Mouse (Mus musculus) retina, embryonic 14.5 days (tissue): ENCODE data around the gene Mrpl46.

ENCODE experiments used
- DNase-seq: peaks from one replicate; pipeline ENCODE4 v3.0.0-alpha.2; 2015; ENCODE audit warnings: low spot score

Gene Mrpl46

GRCm38 (mm10) chr7:78767929-78768531 is 15.3 kb downstream of the Mrpl46 start:
- DNase-seq, result no peak

- peak; percentile 93 for DNase-seq
Observed at GRCm38 (mm10) chr7:78766019-78766683, 17.2 kb downstream of the Mrpl46 start.

- DNase-seq, result peak; percentile 47
Observed at GRCm38 (mm10) chr7:78765215-78765631, 18.1 kb downstream of the Mrpl46 start.

GRCm38 (mm10) chr7:78763801-78764200 is 19.5 kb downstream of the Mrpl46 start:
- no peak for DNase-seq

GRCm38 (mm10) chr7:78754458-78755000 is 28.8 kb downstream of the Mrpl46 start:
- no peak for DNase-seq

- no peak for DNase-seq
Observed at GRCm38 (mm10) chr7:78753752-78754457, 29.4 kb downstream of the Mrpl46 start.

- no peak for DNase-seq
Observed at GRCm38 (mm10) chr7:78752961-78753360, 30.4 kb downstream of the Mrpl46 start.

GRCm38 (mm10) chr7:78743731-78744385 is 39.5 kb downstream of the Mrpl46 start:
- no peak for DNase-seq

GRCm38 (mm10) chr7:78739351-78740000 is 43.9 kb downstream of the Mrpl46 start:
- no peak for DNase-seq

- DNase-seq, result no peak
Observed at GRCm38 (mm10) chr7:78737614-78738210, 45.6 kb downstream of the Mrpl46 start, which contains the start of gene Ntrk3. Gene Ntrk3 (minus strand): TSS chr7:78738012.

- no peak for DNase-seq
Observed at GRCm38 (mm10) chr7:78737196-78737595, 46.1 kb downstream of the Mrpl46 start.

GRCm38 (mm10) chr7:78731391-78731790 is 51.9 kb downstream of the Mrpl46 start:
- DNase-seq, result no peak
